20 mouse cellular contexts compared by ENCODE assay signal in genomic region chr13:44709747-44710480, GRCm38 (mm10). TPM values are rescaled to one million over a fixed set of nuclear protein-coding genes. Genes with fewer than 3 reads are reported as not detected.
DNase-seq lines count a peak whose midpoint lies in the region; ATAC-seq and TF ChIP-seq lines count a peak whose summit lies in the region.
"Had no signal": no experiment of that assay in that cellular context is flagged by ENCODE, and none has a peak within 500 bp of the region (broad histone marks: within the 10 kb centered on the region; RNA-seq: fewer than 3 reads in every experiment).

No protein-coding gene starts in this region.

- no peaks in the 10 kb centered on the region for H3K36me3 ChIP-seq in midbrain, embryonic 11.5 days (ENCODE audit: control insufficient read depth, insufficient read depth, low read length)
- H3K36me3 ChIP-seq in midbrain, embryonic 15.5 days (replicated peaks): no peaks in the 10 kb centered on the region
- H3K36me3 ChIP-seq in erythroblast, embryonic 14.5 days (ENCODE audit: control insufficient read depth): no peaks in the 10 kb centered on the region
- H3K36me3 ChIP-seq in liver, embryonic 16.5 days (ENCODE audit: control insufficient read depth, insufficient read depth): no peaks in the 10 kb centered on the region
- H3K36me3 ChIP-seq: embryonic facial prominence, embryonic 10.5 days; heart, embryonic 13.5 days; lung, embryonic 15.5 days had no signal

- H3K4me1 ChIP-seq in midbrain, embryonic 11.5 days (ENCODE audit: control insufficient read depth, insufficient read depth, low read length): 0 out of 2 replicates have a peak, but pooled peaks cover 2% of the 10 kb centered on the region
- H3K4me1 ChIP-seq in midbrain, embryonic 15.5 days: no peaks in the 10 kb centered on the region
- peaks cover 47% of the 10 kb centered on the region for H3K4me1 ChIP-seq in erythroblast, embryonic 14.5 days (ENCODE audit: control insufficient read depth)
- peaks cover 29% of the 10 kb centered on the region for H3K4me1 ChIP-seq in liver, embryonic 16.5 days (ENCODE audit: control insufficient read depth, low read depth, low read length)
- no peaks in the 10 kb centered on the region for H3K4me1 ChIP-seq in lung, adult 2 months (ENCODE audit: control insufficient read depth, insufficient read depth, low read length)

- ATAC-seq in midbrain, embryonic 11.5 days (ENCODE audit: low FRiP score): no peak
- ATAC-seq in midbrain, embryonic 15.5 days (replicated peaks): no peak
- peak; percentile 98 for ATAC-seq in liver, embryonic 16.5 days (ENCODE audit: low read depth)
- ATAC-seq in frontal cortex, adult (ENCODE audit: low TSS enrichment): no peak
- ATAC-seq: inflammation-experienced regulatory T-cells, adult 6 months; midbrain, embryonic 16.5 days had no signal

- H3K9me3 ChIP-seq in midbrain, embryonic 11.5 days (ENCODE audit: control insufficient read depth, low read length): no peaks in the 10 kb centered on the region
- H3K9me3 ChIP-seq in midbrain, embryonic 15.5 days: no peaks in the 10 kb centered on the region
- H3K9me3 ChIP-seq in erythroblast, embryonic 14.5 days (ENCODE audit: control insufficient read depth, low read length): no peaks in the 10 kb centered on the region
- H3K9me3 ChIP-seq in liver, embryonic 16.5 days (replicated peaks; ENCODE audit: control insufficient read depth, low read length): no peaks in the 10 kb centered on the region
- H3K9me3 ChIP-seq: embryonic facial prominence, embryonic 10.5 days; heart, embryonic 13.5 days; lung, embryonic 15.5 days had no signal

- H3K4me3 ChIP-seq in midbrain, embryonic 11.5 days (ENCODE audit: low read depth, low read length): no peak overlapping the region
- no peak overlapping the region for H3K4me3 ChIP-seq in midbrain, embryonic 15.5 days
- H3K4me3 ChIP-seq in erythroblast, embryonic 14.5 days (replicated peaks): peak overlapping the region; percentile 23
- no peak overlapping the region for H3K4me3 ChIP-seq in liver, embryonic 16.5 days (ENCODE audit: low read depth, low read length)
- H3K4me3 ChIP-seq in lung, adult 2 months (replicated peaks; ENCODE audit: extremely low read depth, low read depth, low read length): no peak overlapping the region
- H3K4me3 ChIP-seq: embryonic facial prominence, embryonic 10.5 days; heart, embryonic 13.5 days; lung, embryonic 15.5 days had no signal

- H3K9ac ChIP-seq in midbrain, embryonic 11.5 days (ENCODE audit: low read length): no peak overlapping the region
- no peak overlapping the region for H3K9ac ChIP-seq in midbrain, embryonic 15.5 days
- peak overlapping the region; percentile 38 for H3K9ac ChIP-seq in liver, embryonic 16.5 days (ENCODE audit: low read depth, low read length)
- H3K9ac ChIP-seq: heart, embryonic 13.5 days; lung, embryonic 15.5 days had no signal

- WGBS in midbrain, embryonic 11.5 days: 77% methylated on average over 8 of the region's 8 CpGs
- WGBS in midbrain, embryonic 15.5 days: 74% methylated on average over 8 of the region's 8 CpGs
- WGBS in liver, embryonic 16.5 days (ENCODE audit: insufficient replicate concordance): 33% methylated on average over 8 of the region's 8 CpGs
- 83% methylated on average over 8 of the region's 8 CpGs for WGBS in lung, adult 2 months

- no peaks in the 10 kb centered on the region for H3K27me3 ChIP-seq in midbrain, embryonic 11.5 days (ENCODE audit: control insufficient read depth, insufficient read depth, low read length)
- no peaks in the 10 kb centered on the region for H3K27me3 ChIP-seq in midbrain, embryonic 15.5 days (replicated peaks)
- no peaks in the 10 kb centered on the region for H3K27me3 ChIP-seq in erythroblast, embryonic 14.5 days (ENCODE audit: control insufficient read depth)
- no peaks in the 10 kb centered on the region for H3K27me3 ChIP-seq in liver, embryonic 16.5 days (ENCODE audit: control insufficient read depth, insufficient read depth, low read depth, low read length)
- H3K27me3 ChIP-seq: heart, embryonic 13.5 days; lung, embryonic 15.5 days had no signal

- TF ChIP-seq POLR2A in lung, adult 2 months (IDR thresholded peaks at IDR 0.05; ENCODE audit: borderline replicate concordance, extremely low read depth, low read depth, low read length): no peak

- H3K27ac ChIP-seq in midbrain, embryonic 11.5 days (ENCODE audit: low read depth, low read length): no peak overlapping the region
- no peak overlapping the region for H3K27ac ChIP-seq in midbrain, embryonic 15.5 days
- peak overlapping the region; percentile 83 for H3K27ac ChIP-seq in liver, embryonic 16.5 days (ENCODE audit: low read length)
- H3K27ac ChIP-seq: heart, embryonic 13.5 days; lung, embryonic 15.5 days; macrophage had no signal

- DNase-seq in midbrain, embryonic 11.5 days (ENCODE audit: low spot score, missing footprints): peak; percentile 31
- DNase-seq in lung, adult 2 months: no peak
- DNase-seq in cerebellum, adult 18-20 months: no peak
- DNase-seq: adrenal gland, adult 2 months; cerebellum, adult 11-12 months; cerebellum, postnatal 36 days; gastrocnemius, postnatal 25 days; kidney, adult 9 months; left cerebral cortex, postnatal 4 days; right cerebral cortex, adult 18-20 months had no signal

- H3K4me2 ChIP-seq in midbrain, embryonic 11.5 days: no peak overlapping the region
- H3K4me2 ChIP-seq in midbrain, embryonic 15.5 days: no peak overlapping the region
- H3K4me2 ChIP-seq in liver, embryonic 16.5 days (ENCODE audit: low read depth, low read length): peak overlapping the region; percentile 49
- H3K4me2 ChIP-seq: heart, embryonic 13.5 days; lung, embryonic 15.5 days had no signal

- no peak for TF ChIP-seq CTCF in lung, adult 2 months (IDR thresholded peaks at IDR 0.05; ENCODE audit: insufficient read depth, low read length)

RNA-seq across cellular contexts. Expression of gene Jarid2, which starts 19.4 kb away (rescaled TPM):
- 37.4 and 42.5 TPM in 2 replicates for polyA plus RNA-seq in midbrain, embryonic 11.5 days (2014; fragmentation: Nextera tagmentation; extraction: Ambion mirVana)
- 40.7 and 44.7 TPM in 2 replicates for polyA plus RNA-seq in midbrain, embryonic 15.5 days (2015; fragmentation: Nextera tagmentation; extraction: Ambion mirVana)
- 0.74 and 0.96 TPM in 2 replicates for polyA plus RNA-seq in erythroblast, embryonic 14.5 days (2012)
- polyA plus RNA-seq in liver, embryonic 16.5 days (2015; fragmentation: Nextera tagmentation; extraction: Ambion mirVana): 10.8 and 12.2 TPM in 2 replicates
- 7.5 and 9.6 TPM in 2 replicates for polyA plus RNA-seq in lung, adult 2 months (2012; rRNA removed)
